Mouse (Mus musculus) limb, embryonic 15.5 days (tissue): ENCODE results near the gene Arhgef18. TPM values are rescaled to one million over a fixed set of nuclear protein-coding genes. Genes with fewer than 3 reads are reported as not detected.

Experiments used
- ATAC-seq: fragments of 200-750 bp; cut with Nextera tagmentation; 2 replicates; pipeline ENCODE4 v1.8.0; 2017; ENCODE audit warnings: low read depth, moderate TSS enrichment; ENCODE audit not compliant: insufficient number of reproducible peaks, low FRiP score, low TSS enrichment
- H3K27ac ChIP-seq: fragments of 300-500 bp; sonication (generic); 2 replicates; pipeline ENCODE4 v1.5.1; 2015; ENCODE audit warnings: moderate library complexity, mild to moderate bottlenecking, inconsistent platforms
- H3K27me3 ChIP-seq: fragments of 300-500 bp; sonication (generic); 2 replicates; pipeline ENCODE4 v1.6.1; 2015; ENCODE audit warnings: inconsistent platforms
- H3K36me3 ChIP-seq: fragments of 300-500 bp; sonication (generic); 2 replicates; pipeline ENCODE4 v1.6.1; 2015; ENCODE audit warnings: inconsistent platforms
- H3K4me1 ChIP-seq: fragments of 300-500 bp; sonication (generic); 2 replicates; pipeline ENCODE4 v1.6.1; 2015; ENCODE audit warnings: inconsistent platforms
- H3K4me2 ChIP-seq: fragments of 300-500 bp; sonication (generic); 2 replicates; pipeline ENCODE4 v1.6.1; 2015; ENCODE audit warnings: mild to moderate bottlenecking, inconsistent platforms
- H3K4me3 ChIP-seq: fragments of 300-500 bp; sonication (generic); 2 replicates; pipeline ENCODE4 v1.5.1; 2015; ENCODE audit warnings: mild to moderate bottlenecking, inconsistent platforms
- H3K9ac ChIP-seq: fragments of 300-500 bp; sonication (generic); 2 replicates; pipeline ENCODE4 v1.6.1; 2015; ENCODE audit warnings: inconsistent platforms
- H3K9me3 ChIP-seq: fragments of 300-500 bp; sonication (generic); 2 replicates; pipeline ENCODE4 v1.6.1; 2016; ENCODE audit warnings: inconsistent platforms
- WGBS: fragments of 180-500 bp; shearing (Covaris S2); methylation state at CpG from one replicate; pipeline ENCODE4 v1.1.7; 2015; 5-methylcytosine and 5-hydroxymethylcytosine counted together
- polyA plus RNA-seq: library from polyadenylated mRNA; unstranded; fragments of >200 nt; fragmentation: Nextera tagmentation; extraction: Ambion mirVana; gene quantifications from 2 replicates; pipeline ENCODE4 v1.2.1, GENCODE M21; 2015

Arhgef18 gene
- polyA plus RNA-seq, 1 experiment from 2014 or later = 8.4 TPM

DNA sequence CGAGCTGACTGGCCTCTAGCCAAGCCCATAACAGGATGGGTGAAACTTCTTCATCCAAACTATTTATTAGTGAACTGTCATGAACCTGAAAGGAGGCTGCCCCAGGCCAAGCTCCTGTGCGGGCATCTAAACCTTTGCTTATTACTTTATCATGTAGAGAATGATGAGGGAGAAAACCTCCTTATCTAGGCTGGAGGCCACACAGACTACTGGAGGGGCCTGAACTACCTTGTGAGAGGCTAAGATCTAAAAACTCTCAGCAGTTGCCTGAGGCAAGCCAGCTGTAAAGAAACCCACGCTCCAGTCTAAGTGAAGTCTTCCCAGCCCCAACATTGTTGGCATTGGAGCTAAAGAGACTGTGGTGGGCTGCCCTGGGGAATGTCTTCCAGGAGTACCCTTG lies 14.6 kb downstream of the Arhgef18 start:
- ATAC-seq = no peak
- Histone ChIP-seq H3K27ac (no peak overlapping the region), H3K9me3 (no peaks in the 10 kb centered on the region), H3K4me2 (no peak overlapping the region), H3K36me3 (no peaks in the 10 kb centered on the region; the same call in 1 of the 2 replicates), H3K27me3 (no peaks in the 10 kb centered on the region), H3K4me3 (no peak overlapping the region), H3K9ac (no peak overlapping the region), H3K4me1 (0 out of 2 replicates have a peak, but pooled peaks cover 10% of the 10 kb centered on the region)
- WGBS = 66% methylated on average over 3 of the region's 3 CpGs

DNA sequence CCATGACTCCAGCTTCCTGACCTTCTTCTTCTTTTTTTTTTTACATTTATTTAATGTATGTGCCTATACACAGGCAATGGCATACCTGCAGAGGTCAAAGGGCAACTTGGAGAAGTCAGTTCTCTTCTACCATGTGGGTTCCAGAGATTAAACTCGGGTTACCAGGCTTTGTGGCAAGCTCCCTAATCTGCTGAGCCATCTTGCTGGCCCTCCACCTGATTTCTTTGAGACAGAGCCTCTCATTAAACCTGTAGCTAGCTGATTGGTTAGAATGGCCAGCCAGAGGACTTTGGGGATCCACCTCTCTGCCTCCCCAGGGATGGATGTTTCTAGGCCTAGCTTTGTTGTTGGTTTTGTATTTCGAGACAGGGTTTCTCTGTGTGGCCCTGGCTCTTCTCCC lies 18.3 kb downstream of the Arhgef18 start:
- Histone ChIP-seq H3K4me2 (no peak overlapping the region), H3K4me3 (no peak overlapping the region), H3K4me1 (0 out of 2 replicates have a peak, but pooled peaks cover 12% of the 10 kb centered on the region), H3K27me3 (no peaks in the 10 kb centered on the region), H3K9me3 (no peaks in the 10 kb centered on the region), H3K27ac (no peak overlapping the region), H3K9ac (no peak overlapping the region), H3K36me3 (no peaks in the 10 kb centered on the region; the same call in 1 of the 2 replicates)
- no peak for ATAC-seq
- WGBS = 78% methylated on average over 2 of the region's 2 CpGs

DNA sequence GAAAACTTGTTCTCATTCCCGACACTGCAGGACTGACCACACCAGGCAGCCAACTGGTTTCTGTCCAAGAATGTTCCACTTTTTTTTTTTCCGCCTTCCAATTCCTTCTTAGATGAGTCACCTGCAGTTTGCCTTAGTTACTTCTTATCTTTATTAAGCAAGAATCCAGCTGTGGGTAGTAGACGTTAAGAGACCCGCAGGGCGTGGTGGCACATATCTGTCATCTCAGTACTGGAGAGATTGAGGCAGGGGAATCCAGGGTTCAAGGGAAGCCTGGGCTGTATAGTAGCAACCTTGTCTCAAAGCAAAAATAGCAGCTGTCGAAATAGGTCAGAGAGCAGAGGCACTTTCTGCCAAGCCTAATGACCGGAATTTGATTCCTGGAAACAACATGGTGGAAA lies 19.1 kb downstream of the Arhgef18 start:
- no peak overlapping the region; the same call in 1 of the 2 replicates for H3K27ac ChIP-seq
- no peak overlapping the region for H3K9ac ChIP-seq
- ATAC-seq = no peak
- H3K36me3 ChIP-seq = no peaks in the 10 kb centered on the region; the same call in 1 of the 2 replicates
- H3K4me1 ChIP-seq = 0 out of 2 replicates have a peak, but pooled peaks cover 12% of the 10 kb centered on the region
- no peak overlapping the region for H3K4me3 ChIP-seq
- H3K9me3 ChIP-seq = no peaks in the 10 kb centered on the region
- H3K27me3 ChIP-seq = no peaks in the 10 kb centered on the region
- no peak overlapping the region for H3K4me2 ChIP-seq
- 73% methylated on average over 7 of the region's 7 CpGs for whole genome bisulfite sequencing

- no peak overlapping the region for H3K4me2 ChIP-seq
- no peaks in the 10 kb centered on the region for H3K9me3 ChIP-seq
- H3K9ac ChIP-seq = no peak overlapping the region
- H3K4me3 ChIP-seq = no peak overlapping the region
- no peak for ATAC-seq
- WGBS = 98% methylated on average over 1 of the region's 1 CpGs
- H3K27me3 ChIP-seq = no peaks in the 10 kb centered on the region
- no peak overlapping the region for H3K27ac ChIP-seq
- H3K36me3 ChIP-seq = no peaks in the 10 kb centered on the region; the same call in 1 of the 2 replicates
- H3K4me1 ChIP-seq = peaks cover 18% of the 10 kb centered on the region
These were observed 20.0 kb downstream of the Arhgef18 start for GRCm38 (mm10) chr8:3412816-3413215.

DNA sequence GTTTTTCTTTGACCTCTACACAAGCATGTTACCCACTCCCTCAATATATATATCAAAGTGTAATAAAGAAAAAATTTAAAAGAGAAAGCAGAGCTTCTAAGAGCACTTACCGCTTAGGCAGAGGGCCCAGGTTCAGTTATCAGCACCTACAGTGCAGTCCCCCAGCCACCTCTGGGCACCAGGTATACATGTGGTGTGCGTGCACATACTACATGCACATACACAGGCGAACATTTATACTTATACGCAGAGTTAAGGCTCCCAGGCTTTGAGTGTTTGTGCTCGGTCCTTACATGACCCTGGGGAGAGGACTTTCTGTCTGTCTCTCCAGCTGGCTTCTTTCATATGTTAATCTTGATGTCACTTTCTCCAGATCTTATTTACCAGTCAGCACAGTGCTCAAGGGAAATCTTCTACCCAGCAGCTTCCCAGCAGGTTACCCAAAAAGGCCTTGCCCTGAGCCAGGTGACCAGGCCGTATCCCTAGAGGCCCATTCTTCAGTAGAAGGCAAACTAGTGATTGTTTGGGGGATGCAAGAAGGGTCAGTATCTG lies 21.9 kb downstream of the Arhgef18 start:
- no peak overlapping the region for H3K27ac ChIP-seq
- no peaks in the 10 kb centered on the region for H3K27me3 ChIP-seq
- H3K4me1 ChIP-seq = peaks cover 28% of the 10 kb centered on the region
- H3K4me3 ChIP-seq = no peak overlapping the region
- H3K9ac ChIP-seq = no peak overlapping the region
- no peaks in the 10 kb centered on the region; the same call in 1 of the 2 replicates for H3K36me3 ChIP-seq
- no peaks in the 10 kb centered on the region for H3K9me3 ChIP-seq
- no peak overlapping the region for H3K4me2 ChIP-seq
- WGBS = 77% methylated on average over 6 of the region's 6 CpGs
- ATAC-seq = no peak

DNA sequence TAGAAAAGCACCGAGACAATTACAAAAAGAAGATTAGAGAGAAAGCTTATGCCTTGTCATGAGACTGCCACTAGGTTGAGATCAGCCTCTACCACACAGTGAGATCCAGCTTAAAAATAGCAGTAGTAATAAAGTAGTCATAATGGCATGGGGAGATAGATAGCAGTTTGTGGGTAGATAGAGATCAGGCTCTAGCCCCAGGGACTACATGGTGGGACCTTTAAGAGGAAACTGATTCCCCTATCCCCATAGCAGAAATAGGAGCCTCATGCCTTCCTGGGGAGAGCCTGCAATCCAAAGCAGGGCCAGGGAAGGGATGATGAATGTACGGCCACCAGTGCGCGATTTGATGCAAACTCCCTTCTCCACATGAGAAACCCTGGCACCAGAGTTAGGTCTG lies 22.5 kb downstream of the Arhgef18 start:
- H3K4me2 ChIP-seq = no peak overlapping the region
- no peaks in the 10 kb centered on the region for H3K9me3 ChIP-seq
- H3K27ac ChIP-seq = no peak overlapping the region
- H3K9ac ChIP-seq = no peak overlapping the region
- 80% methylated on average over 4 of the region's 4 CpGs for WGBS
- no peak for ATAC-seq
- no peaks in the 10 kb centered on the region; the same call in 1 of the 2 replicates for H3K36me3 ChIP-seq
- peaks cover 33% of the 10 kb centered on the region for H3K4me1 ChIP-seq
- H3K4me3 ChIP-seq = no peak overlapping the region
- H3K27me3 ChIP-seq = no peaks in the 10 kb centered on the region

GRCm38 (mm10) chr8:3415661-3416060 lies 22.9 kb downstream of the Arhgef18 start:
- Histone ChIP-seq H3K4me3 (no peak overlapping the region), H3K9me3 (no peaks in the 10 kb centered on the region), H3K36me3 (no peaks in the 10 kb centered on the region; the same call in 1 of the 2 replicates), H3K4me1 (peaks cover 37% of the 10 kb centered on the region), H3K27ac (no peak overlapping the region), H3K27me3 (no peaks in the 10 kb centered on the region), H3K9ac (no peak overlapping the region), H3K4me2 (no peak overlapping the region)
- ATAC-seq = no peak
- 94% methylated on average over 6 of the region's 6 CpGs for WGBS

GRCm38 (mm10) chr8:3416846-3417245 lies 24.0 kb downstream of the Arhgef18 start:
- Histone ChIP-seq H3K9ac (no peak overlapping the region), H3K4me3 (no peak overlapping the region), H3K27ac (no peak overlapping the region), H3K27me3 (no peaks in the 10 kb centered on the region), H3K4me1 (peaks cover 31% of the 10 kb centered on the region), H3K9me3 (no peaks in the 10 kb centered on the region), H3K36me3 (no peaks in the 10 kb centered on the region; the same call in 1 of the 2 replicates), H3K4me2 (no peak overlapping the region)
- 52% methylated on average over 4 of the region's 4 CpGs for WGBS
- ATAC-seq = no peak

DNA sequence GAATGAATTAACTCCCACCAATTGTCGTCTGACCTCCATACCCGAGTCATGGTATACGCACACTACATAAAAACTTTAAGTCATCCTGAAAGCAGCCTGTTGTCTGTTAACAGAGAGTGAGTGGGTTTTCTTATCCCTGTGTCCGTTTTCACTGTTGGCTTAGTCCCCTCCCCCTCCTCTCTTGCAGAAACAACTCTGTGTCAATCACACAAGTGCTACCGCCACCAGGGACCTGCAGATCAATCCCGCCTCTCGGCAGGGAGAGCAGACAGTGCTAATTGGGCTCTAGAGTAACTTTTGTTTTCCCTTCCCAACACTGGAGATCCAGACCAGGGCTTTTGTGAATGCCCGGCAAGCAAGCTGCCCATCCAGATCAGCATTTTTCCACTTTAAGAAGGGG lies 24.6 kb downstream of the Arhgef18 start:
- no peak overlapping the region for H3K27ac ChIP-seq
- no peak for ATAC-seq

DNA sequence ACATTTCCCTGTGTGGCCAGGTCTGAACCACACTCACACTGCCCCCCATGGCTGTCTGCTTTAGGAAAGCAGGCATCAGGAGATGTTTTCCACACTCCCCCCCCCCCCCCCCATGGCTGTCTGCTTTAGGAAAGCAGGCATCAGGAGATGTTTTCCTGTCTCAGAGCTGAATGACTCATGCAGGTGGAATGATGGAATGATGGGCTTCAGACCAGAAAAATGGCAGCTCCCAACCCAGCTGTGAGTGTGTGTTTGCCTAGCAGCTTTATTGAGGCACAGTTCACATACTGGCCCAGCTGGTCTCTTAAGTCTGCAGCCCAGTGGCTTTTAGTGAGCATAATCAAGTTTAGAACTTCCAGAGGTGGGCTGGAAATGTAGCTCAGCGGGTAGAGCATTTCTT lies 25.3 kb downstream of the Arhgef18 start:
- H3K27ac ChIP-seq = peak overlapping the region; percentile 59; the same call in 1 of the 2 replicates
- H3K9me3 ChIP-seq = no peaks in the 10 kb centered on the region
- no peaks in the 10 kb centered on the region for H3K27me3 ChIP-seq
- no peak overlapping the region for H3K4me3 ChIP-seq
- no peaks in the 10 kb centered on the region for H3K36me3 ChIP-seq
- H3K4me1 ChIP-seq = peaks cover 27% of the 10 kb centered on the region
- no peak for ATAC-seq
- H3K4me2 ChIP-seq = no peak overlapping the region
- WGBS = 71% methylated on average over 1 of the region's 1 CpGs
- H3K9ac ChIP-seq = no peak overlapping the region

More for the DNA sequence above, 24.6 kb downstream of the Arhgef18 start:
- H3K4me3 ChIP-seq = no peak overlapping the region
- no peak overlapping the region for H3K9ac ChIP-seq
- H3K27me3 ChIP-seq = no peaks in the 10 kb centered on the region
- no peaks in the 10 kb centered on the region; the same call in 1 of the 2 replicates for H3K36me3 ChIP-seq
- peaks cover 27% of the 10 kb centered on the region for H3K4me1 ChIP-seq
- WGBS = 23% methylated on average over 8 of the region's 8 CpGs
- H3K4me2 ChIP-seq = no peak overlapping the region
- H3K9me3 ChIP-seq = no peaks in the 10 kb centered on the region

- no peak overlapping the region for H3K4me3 ChIP-seq
- H3K27ac ChIP-seq = peak overlapping the region; percentile 48
- no peaks in the 10 kb centered on the region for H3K27me3 ChIP-seq
- H3K36me3 ChIP-seq = no peaks in the 10 kb centered on the region
- 20% methylated on average over 10 of the region's 10 CpGs for WGBS
- no peak overlapping the region for H3K9ac ChIP-seq
- no peak overlapping the region for H3K4me2 ChIP-seq
- H3K9me3 ChIP-seq = no peaks in the 10 kb centered on the region
- no peak for ATAC-seq
- H3K4me1 ChIP-seq = peaks cover 25% of the 10 kb centered on the region
These were observed 27.4 kb downstream of the Arhgef18 start for GRCm38 (mm10) chr8:3420105-3420706.

- Histone ChIP-seq H3K4me1 (peaks cover 25% of the 10 kb centered on the region), H3K27ac (no peak overlapping the region), H3K27me3 (no peaks in the 10 kb centered on the region), H3K9me3 (no peaks in the 10 kb centered on the region), H3K9ac (no peak overlapping the region), H3K4me2 (no peak overlapping the region), H3K36me3 (no peaks in the 10 kb centered on the region), H3K4me3 (no peak overlapping the region)
- ATAC-seq = no peak
- WGBS = 95% methylated on average over 5 of the region's 5 CpGs
These were observed 28.7 kb downstream of the Arhgef18 start for GRCm38 (mm10) chr8:3421507-3421906.
